Mouse (Mus musculus) limb, embryonic 12.5 days (tissue): ENCODE results near the gene Rufy3. TPM values are rescaled to one million over a fixed set of nuclear protein-coding genes. Genes with fewer than 3 reads are reported as not detected.

Experiments
- ATAC-seq: fragments of 200-750 bp; cut with Nextera tagmentation; 2 replicates; pipeline ENCODE4 v1.8.0; 2017; ENCODE audit warnings: low read depth, moderate TSS enrichment; ENCODE audit not compliant: insufficient number of reproducible peaks, insufficient read depth, low FRiP score, low TSS enrichment
- H3K27ac ChIP-seq: fragments of 300-500 bp; sonication (generic); 2 replicates; pipeline ENCODE4 v1.5.1; 2016; ENCODE audit warnings: mild to moderate bottlenecking, moderate library complexity
- H3K27me3 ChIP-seq: fragments of 300-500 bp; sonication (generic); 2 replicates; pipeline ENCODE4 v1.6.1; 2016; ENCODE audit warnings: mild to moderate bottlenecking, moderate library complexity
- H3K36me3 ChIP-seq: fragments of 300-500 bp; sonication (generic); 2 replicates; pipeline ENCODE4 v1.6.1; 2016; ENCODE audit warnings: mild to moderate bottlenecking, moderate library complexity
- H3K4me1 ChIP-seq: fragments of 300-500 bp; sonication (generic); replicated peaks from 2 replicates; pipeline ENCODE4 v1.6.1; 2016
- H3K4me2 ChIP-seq: fragments of 300-500 bp; sonication (generic); 2 replicates; pipeline ENCODE4 v1.6.1; 2016; ENCODE audit warnings: mild to moderate bottlenecking, moderate library complexity
- H3K4me3 ChIP-seq: fragments of 300-500 bp; sonication (generic); replicated peaks from 2 replicates; pipeline ENCODE4 v1.5.1; 2016; ENCODE audit warnings: mild to moderate bottlenecking
- H3K9ac ChIP-seq: fragments of 300-500 bp; sonication (generic); replicated peaks from 2 replicates; pipeline ENCODE4 v1.6.1; 2016; ENCODE audit warnings: mild to moderate bottlenecking, moderate library complexity
- H3K9me3 ChIP-seq: fragments of 300-500 bp; sonication (generic); 2 replicates; pipeline ENCODE4 v1.6.1; 2016; ENCODE audit warnings: mild to moderate bottlenecking, moderate library complexity
- WGBS: fragments of 180-500 bp; shearing (Covaris S2); methylation state at CpG from one replicate; pipeline ENCODE4 v1.1.7; 2016; 5-methylcytosine and 5-hydroxymethylcytosine counted together
- polyA plus RNA-seq: library from polyadenylated mRNA; unstranded; fragments of >200 nt; fragmentation: Nextera tagmentation; extraction: Ambion mirVana; gene quantifications from 2 replicates; pipeline ENCODE4 v1.2.1, GENCODE M21; 2016

Rufy3 gene
- polyA plus RNA-seq, 1 experiment from 2014 or later, result 13.8 TPM

- Histone ChIP-seq H3K4me3 (no peak overlapping the region), H3K4me2 (no peak overlapping the region), H3K9me3 (no peaks in the 10 kb centered on the region), H3K9ac (no peak overlapping the region), H3K27me3 (no peaks in the 10 kb centered on the region), H3K36me3 (no peaks in the 10 kb centered on the region), H3K4me1 (peaks cover 5% of the 10 kb centered on the region; the same call in 1 of the 2 replicates), H3K27ac (no peak overlapping the region)
- 86% methylated on average over 2 of the region's 2 CpGs for WGBS
- ATAC-seq, result no peak
These were observed 37.2 kb downstream of the Rufy3 start for GRCm38 (mm10) chr5:88602030-88602429.

- no peak overlapping the region for H3K27ac ChIP-seq
- H3K4me3 ChIP-seq, result no peak overlapping the region
- peaks cover 5% of the 10 kb centered on the region; the same call in 1 of the 2 replicates for H3K4me1 ChIP-seq
- no peak for ATAC-seq
- H3K36me3 ChIP-seq, result no peaks in the 10 kb centered on the region
- no peaks in the 10 kb centered on the region for H3K9me3 ChIP-seq
- no peak overlapping the region for H3K4me2 ChIP-seq
- 76% methylated on average over 3 of the region's 3 CpGs for WGBS
- H3K27me3 ChIP-seq, result no peaks in the 10 kb centered on the region
- H3K9ac ChIP-seq, result no peak overlapping the region
These were observed 37.9 kb downstream of the Rufy3 start for GRCm38 (mm10) chr5:88602713-88603112.

DNA sequence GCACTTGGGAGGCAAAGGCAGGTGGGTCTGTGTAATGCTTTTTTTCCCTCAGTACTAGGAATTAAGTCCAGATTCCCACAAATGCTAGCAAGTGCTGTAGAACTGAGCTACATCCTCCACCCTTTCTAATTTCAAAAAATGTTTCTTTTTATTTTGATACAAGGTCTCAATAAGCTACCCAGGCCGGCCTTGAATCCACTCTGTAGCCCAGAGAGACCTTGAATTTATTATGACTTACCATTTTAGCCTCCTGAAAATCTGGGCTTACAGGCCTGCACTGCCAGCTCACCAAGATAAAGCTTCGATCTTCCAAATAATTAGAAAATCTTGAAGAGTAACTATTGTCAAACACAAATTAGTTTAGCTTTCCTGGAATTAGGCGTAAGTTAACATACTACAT, 39.2 kb downstream of the Rufy3 start:
- no peaks in the 10 kb centered on the region for H3K36me3 ChIP-seq
- peaks cover 5% of the 10 kb centered on the region; the same call in 1 of the 2 replicates for H3K4me1 ChIP-seq
- ATAC-seq, result no peak
- no peaks in the 10 kb centered on the region for H3K9me3 ChIP-seq
- no peaks in the 10 kb centered on the region for H3K27me3 ChIP-seq
- no peak overlapping the region for H3K4me3 ChIP-seq
- WGBS, result 89% methylated on average over 3 of the region's 3 CpGs
- H3K27ac ChIP-seq, result no peak overlapping the region
- H3K9ac ChIP-seq, result no peak overlapping the region
- H3K4me2 ChIP-seq, result no peak overlapping the region

- no peak overlapping the region for H3K9ac ChIP-seq
- H3K36me3 ChIP-seq, result no peaks in the 10 kb centered on the region
- H3K4me1 ChIP-seq, result peaks cover 5% of the 10 kb centered on the region; the same call in 1 of the 2 replicates
- H3K27ac ChIP-seq, result no peak overlapping the region
- H3K4me2 ChIP-seq, result no peak overlapping the region
- no peak overlapping the region for H3K4me3 ChIP-seq
- H3K27me3 ChIP-seq, result no peaks in the 10 kb centered on the region
- no peaks in the 10 kb centered on the region for H3K9me3 ChIP-seq
- WGBS, result 93% methylated on average over 7 of the region's 7 CpGs
- 0 out of 2 replicates have a peak, but pooled peaks have one; percentile 37 for ATAC-seq
These were observed 40.0 kb downstream of the Rufy3 start for GRCm38 (mm10) chr5:88604641-88605358.

GRCm38 (mm10) chr5:88614129-88614528, 49.3 kb downstream of the Rufy3 start:
- ATAC-seq, result no peak

GRCm38 (mm10) chr5:88616988-88617387, 52.1 kb downstream of the Rufy3 start:
- Histone ChIP-seq H3K9ac (no peak overlapping the region), H3K4me3 (no peak overlapping the region), H3K27ac (no peak overlapping the region), H3K4me1 (no peaks in the 10 kb centered on the region), H3K9me3 (no peaks in the 10 kb centered on the region), H3K4me2 (no peak overlapping the region), H3K27me3 (no peaks in the 10 kb centered on the region), H3K36me3 (peaks cover 32% of the 10 kb centered on the region)
- 81% methylated on average over 4 of the region's 4 CpGs for WGBS
- no peak for ATAC-seq

More at GRCm38 (mm10) chr5:88614129-88614528, 49.3 kb downstream of the Rufy3 start:
- H3K4me3 ChIP-seq, result no peak overlapping the region
- H3K9ac ChIP-seq, result no peak overlapping the region
- no peaks in the 10 kb centered on the region for H3K27me3 ChIP-seq
- H3K27ac ChIP-seq, result no peak overlapping the region
- 97% methylated on average over 1 of the region's 1 CpGs for WGBS
- no peak overlapping the region for H3K4me2 ChIP-seq
- H3K9me3 ChIP-seq, result no peaks in the 10 kb centered on the region
- peaks cover 21% of the 10 kb centered on the region for H3K36me3 ChIP-seq
- no peaks in the 10 kb centered on the region for H3K4me1 ChIP-seq

- WGBS, result 88% methylated on average over 4 of the region's 4 CpGs
- Histone ChIP-seq H3K36me3 (peaks cover 29% of the 10 kb centered on the region), H3K9me3 (no peaks in the 10 kb centered on the region), H3K4me1 (peaks cover 13% of the 10 kb centered on the region; the same call in 1 of the 2 replicates), H3K27ac (no peak overlapping the region), H3K4me3 (no peak overlapping the region), H3K27me3 (no peaks in the 10 kb centered on the region), H3K9ac (no peak overlapping the region), H3K4me2 (no peak overlapping the region)
- ATAC-seq, result no peak
These were observed 62.7 kb downstream of the Rufy3 start for GRCm38 (mm10) chr5:88627545-88627944.

DNA sequence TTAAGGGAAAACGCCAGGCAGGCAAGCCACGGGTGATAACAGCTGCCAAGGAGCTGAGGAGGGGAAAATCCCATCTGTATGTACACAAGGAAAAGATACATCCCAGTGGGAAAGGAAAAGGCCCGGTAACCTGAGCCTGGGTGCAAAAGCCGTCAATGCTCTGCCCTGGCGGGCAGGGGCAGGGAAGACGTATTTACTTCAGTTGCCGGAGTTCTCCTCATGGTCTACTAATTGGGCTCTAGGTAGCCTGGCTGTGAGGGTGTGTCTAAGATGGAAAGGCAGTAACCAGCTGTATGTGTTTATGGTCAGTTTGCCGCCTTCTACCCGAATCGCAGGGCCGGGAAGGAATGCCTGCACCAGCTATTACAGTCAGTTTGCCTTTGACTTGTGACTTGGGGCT, 64.3 kb downstream of the Rufy3 start:
- WGBS, result 30% methylated on average over 11 of the region's 11 CpGs
- Histone ChIP-seq H3K9ac (no peak overlapping the region), H3K36me3 (peaks cover 33% of the 10 kb centered on the region), H3K4me3 (no peak overlapping the region), H3K27ac (peak overlapping the region; percentile 50; the same call in 1 of the 2 replicates), H3K4me2 (no peak overlapping the region), H3K27me3 (no peaks in the 10 kb centered on the region), H3K4me1 (peaks cover 13% of the 10 kb centered on the region; the same call in 1 of the 2 replicates), H3K9me3 (no peaks in the 10 kb centered on the region)
- ATAC-seq, result 0 out of 2 replicates have a peak, but pooled peaks have one; percentile 52

DNA sequence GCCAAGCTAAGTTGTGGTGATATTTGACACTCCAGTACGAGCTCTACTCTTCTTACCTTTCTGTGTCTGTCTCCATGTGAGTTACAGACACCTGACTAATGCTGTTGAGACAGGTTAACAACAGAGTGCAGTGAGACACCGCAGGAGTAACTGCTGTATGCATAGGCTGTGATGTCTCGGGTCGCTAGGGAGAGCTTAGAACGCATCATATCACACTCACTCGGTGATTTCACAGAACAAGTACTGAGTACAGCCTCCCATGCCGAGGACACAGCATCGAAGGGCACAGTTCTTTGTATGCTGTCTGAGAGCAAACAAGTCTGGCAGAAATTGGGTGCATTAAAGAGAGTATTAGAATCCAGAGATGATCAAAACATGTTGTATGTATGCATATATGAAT, 65.1 kb downstream of the Rufy3 start:
- no peak overlapping the region for H3K4me3 ChIP-seq
- H3K9me3 ChIP-seq, result no peaks in the 10 kb centered on the region
- 82% methylated on average over 8 of the region's 8 CpGs for WGBS
- H3K4me1 ChIP-seq, result peaks cover 13% of the 10 kb centered on the region; the same call in 1 of the 2 replicates
- H3K4me2 ChIP-seq, result no peak overlapping the region
- no peaks in the 10 kb centered on the region for H3K27me3 ChIP-seq
- H3K36me3 ChIP-seq, result peaks cover 34% of the 10 kb centered on the region
- ATAC-seq, result no peak
- no peak overlapping the region for H3K9ac ChIP-seq
- no peak overlapping the region for H3K27ac ChIP-seq

GRCm38 (mm10) chr5:88630883-88631282, 66.0 kb downstream of the Rufy3 start:
- H3K36me3 ChIP-seq, result peaks cover 39% of the 10 kb centered on the region
- WGBS, result 77% methylated on average over 3 of the region's 3 CpGs

GRCm38 (mm10) chr5:88631545-88631944, 66.7 kb downstream of the Rufy3 start:
- Histone ChIP-seq H3K27me3 (no peaks in the 10 kb centered on the region), H3K9ac (no peak overlapping the region), H3K27ac (no peak overlapping the region), H3K9me3 (no peaks in the 10 kb centered on the region), H3K4me3 (no peak overlapping the region), H3K36me3 (peaks cover 41% of the 10 kb centered on the region), H3K4me2 (no peak overlapping the region), H3K4me1 (peaks cover 13% of the 10 kb centered on the region; the same call in 1 of the 2 replicates)
- 86% methylated on average over 5 of the region's 5 CpGs for WGBS
- ATAC-seq, result no peak

More at GRCm38 (mm10) chr5:88630883-88631282, 66.0 kb downstream of the Rufy3 start:
- Histone ChIP-seq H3K4me2 (no peak overlapping the region), H3K4me3 (no peak overlapping the region), H3K27ac (no peak overlapping the region), H3K9me3 (no peaks in the 10 kb centered on the region), H3K27me3 (no peaks in the 10 kb centered on the region), H3K4me1 (peaks cover 13% of the 10 kb centered on the region; the same call in 1 of the 2 replicates), H3K9ac (no peak overlapping the region)
- ATAC-seq, result no peak
